Mouse (Mus musculus) liver, embryonic 14.5 days (tissue): ENCODE measurements around the gene Igflr1.

ENCODE experiments used
- CTCF ChIP-seq: IDR thresholded peaks from 2 replicates; pipeline ENCODE4 v1.5.1; 2016; ENCODE audit warnings: antibody characterized with exemption, low read depth, control low read depth
- EP300 ChIP-seq: IDR thresholded peaks from 2 replicates; pipeline ENCODE4 v1.6.1; 2016; ENCODE audit warnings: antibody characterized with exemption, low read depth

GRCm38 (mm10) chr7:30520396-30520795 lies 44.8 kb upstream of the Igflr1 start:
- TF ChIP-seq CTCF, result no peak
- no peak for TF ChIP-seq EP300
